Mouse (Mus musculus): ENCODE data around the gene Ovol1. TPM values are rescaled to one million over a fixed set of nuclear protein-coding genes. Genes with fewer than 3 reads are reported as not detected.

Gene Ovol1
- polyA plus RNA-seq, 1 experiment from 2014 or later: 12.3 TPM

DNA sequence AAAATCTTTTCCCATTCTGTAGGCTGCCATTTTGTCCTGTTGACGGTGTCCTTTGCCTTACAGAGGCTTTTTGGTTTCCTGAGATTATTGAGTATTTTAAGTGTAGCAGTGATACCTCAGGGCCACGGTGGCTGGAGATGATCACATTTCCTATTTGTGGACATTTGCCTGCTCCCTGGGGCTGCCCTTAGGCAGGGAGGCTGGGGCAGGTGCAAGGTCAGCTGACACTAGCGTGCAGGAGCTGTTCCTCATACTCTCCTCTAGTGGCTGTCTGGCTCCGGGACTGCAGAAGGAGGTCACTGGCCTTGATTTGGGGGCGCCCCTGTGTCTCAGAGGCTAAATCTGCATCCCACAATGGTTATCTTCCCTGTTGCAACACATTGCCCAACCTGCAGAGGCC lies 35.2 kb downstream of the Ovol1 start:
- ATAC-seq (replicated peaks; ENCODE audit: low FRiP score, low read depth): no peak
- Histone ChIP-seq H3K4me1 (replicated peaks; ENCODE audit: insufficient read depth, low read length) (no peaks in the 10 kb centered on the region), H3K4me3 (replicated peaks; ENCODE audit: low read depth, low read length) (no peak overlapping the region), H3K27ac (no peak overlapping the region), H3K36me3 (ENCODE audit: insufficient read depth, low read length) (no peaks in the 10 kb centered on the region), H3K27me3 (ENCODE audit: insufficient read depth, low read length) (no peaks in the 10 kb centered on the region), H3K4me2 (ENCODE audit: low read length) (no peak overlapping the region), H3K9me3 (replicated peaks; ENCODE audit: low read length) (no peaks in the 10 kb centered on the region), H3K9ac (ENCODE audit: low read depth, low read length) (no peak overlapping the region)
- TF ChIP-seq CTCF (IDR thresholded peaks at IDR 0.05; ENCODE audit: low read depth): no peak
- no peak for DNase-seq (ENCODE audit: low spot score)
- WGBS: 59% methylated on average over 5 of the region's 5 CpGs

DNA sequence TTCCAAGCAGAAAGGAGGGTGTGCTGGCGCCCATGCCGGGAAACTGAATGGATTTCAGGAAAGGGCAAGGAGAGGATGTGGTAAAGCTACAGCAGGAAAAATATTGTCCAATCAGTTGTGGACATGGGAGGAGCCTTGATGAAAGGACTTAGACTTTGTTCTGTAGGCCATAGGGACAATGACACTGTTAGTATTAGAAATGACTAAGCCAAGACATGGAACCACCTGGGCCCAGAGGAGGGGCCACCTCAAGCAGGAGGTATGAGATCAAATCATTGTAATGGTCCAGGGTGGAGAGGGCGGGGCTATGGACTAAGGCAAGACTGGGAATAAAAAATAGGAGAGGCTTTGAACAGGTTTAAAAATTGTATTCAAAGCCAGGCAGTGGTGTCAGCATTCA lies 41.7 kb downstream of the Ovol1 start:
- no peaks in the 10 kb centered on the region for H3K27me3 ChIP-seq (ENCODE audit: insufficient read depth, low read length)
- DNase-seq (ENCODE audit: low spot score) (no peak), ATAC-seq (replicated peaks; ENCODE audit: low FRiP score, low read depth) (no peak; the same call in 1 of the 2 replicates)
- H3K4me1 ChIP-seq (replicated peaks; ENCODE audit: insufficient read depth, low read length): no peaks in the 10 kb centered on the region
- no peaks in the 10 kb centered on the region for H3K9me3 ChIP-seq (replicated peaks; ENCODE audit: low read length)
- H3K4me3 ChIP-seq (replicated peaks; ENCODE audit: low read depth, low read length): no peak overlapping the region
- H3K27ac ChIP-seq: no peak overlapping the region
- no peak overlapping the region for H3K4me2 ChIP-seq (ENCODE audit: low read length)
- WGBS: 92% methylated on average over 3 of the region's 3 CpGs
- TF ChIP-seq CTCF (IDR thresholded peaks at IDR 0.05; ENCODE audit: low read depth): no peak
- no peaks in the 10 kb centered on the region for H3K36me3 ChIP-seq (ENCODE audit: insufficient read depth, low read length)
- H3K9ac ChIP-seq (ENCODE audit: low read depth, low read length): no peak overlapping the region

DNA sequence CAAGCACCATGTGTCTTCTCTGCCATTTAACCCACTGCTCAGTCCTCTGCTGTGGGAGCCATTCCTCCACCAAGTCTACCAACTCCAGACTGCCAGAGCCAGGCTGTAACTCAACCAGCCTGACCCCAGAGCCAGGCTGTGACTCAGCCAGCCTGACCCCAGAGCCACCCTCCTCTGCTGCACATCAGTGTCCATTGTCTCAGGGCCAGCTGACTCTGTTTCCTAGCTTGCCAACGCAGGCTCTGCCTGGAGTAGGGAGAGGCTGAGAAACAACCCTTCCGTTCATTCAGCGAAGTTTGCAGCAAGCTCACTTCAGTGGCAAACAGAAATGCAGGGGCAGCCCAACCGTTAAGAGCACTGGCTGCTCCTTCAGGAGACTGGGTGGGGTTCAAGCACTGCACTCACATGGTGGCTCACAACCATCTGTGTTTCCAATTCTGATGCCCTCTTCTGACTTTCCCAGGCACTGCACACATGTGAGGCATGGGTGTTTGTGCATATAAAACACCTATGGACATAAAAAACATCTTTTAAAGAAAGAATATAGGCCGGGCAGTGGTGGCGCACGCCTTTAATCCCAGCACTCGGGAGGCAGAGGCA lies 43.4 kb downstream of the Ovol1 start:
- Histone ChIP-seq H3K27ac (no peak overlapping the region), H3K9ac (ENCODE audit: low read depth, low read length) (no peak overlapping the region), H3K9me3 (replicated peaks; ENCODE audit: low read length) (no peaks in the 10 kb centered on the region), H3K4me3 (replicated peaks; ENCODE audit: low read depth, low read length) (no peak overlapping the region), H3K27me3 (ENCODE audit: insufficient read depth, low read length) (no peaks in the 10 kb centered on the region), H3K36me3 (ENCODE audit: insufficient read depth, low read length) (no peaks in the 10 kb centered on the region), H3K4me2 (ENCODE audit: low read length) (no peak overlapping the region), H3K4me1 (replicated peaks; ENCODE audit: insufficient read depth, low read length) (no peaks in the 10 kb centered on the region; the same call in 1 of the 2 replicates)
- peak; percentile 8; the same call in 1 of the 2 replicates for TF ChIP-seq CTCF (IDR thresholded peaks at IDR 0.05; ENCODE audit: low read depth)
- WGBS: 79% methylated on average over 8 of the region's 8 CpGs
- DNase-seq (ENCODE audit: low spot score) (peak; percentile 19), ATAC-seq (replicated peaks; ENCODE audit: low FRiP score, low read depth) (no peak)

DNA sequence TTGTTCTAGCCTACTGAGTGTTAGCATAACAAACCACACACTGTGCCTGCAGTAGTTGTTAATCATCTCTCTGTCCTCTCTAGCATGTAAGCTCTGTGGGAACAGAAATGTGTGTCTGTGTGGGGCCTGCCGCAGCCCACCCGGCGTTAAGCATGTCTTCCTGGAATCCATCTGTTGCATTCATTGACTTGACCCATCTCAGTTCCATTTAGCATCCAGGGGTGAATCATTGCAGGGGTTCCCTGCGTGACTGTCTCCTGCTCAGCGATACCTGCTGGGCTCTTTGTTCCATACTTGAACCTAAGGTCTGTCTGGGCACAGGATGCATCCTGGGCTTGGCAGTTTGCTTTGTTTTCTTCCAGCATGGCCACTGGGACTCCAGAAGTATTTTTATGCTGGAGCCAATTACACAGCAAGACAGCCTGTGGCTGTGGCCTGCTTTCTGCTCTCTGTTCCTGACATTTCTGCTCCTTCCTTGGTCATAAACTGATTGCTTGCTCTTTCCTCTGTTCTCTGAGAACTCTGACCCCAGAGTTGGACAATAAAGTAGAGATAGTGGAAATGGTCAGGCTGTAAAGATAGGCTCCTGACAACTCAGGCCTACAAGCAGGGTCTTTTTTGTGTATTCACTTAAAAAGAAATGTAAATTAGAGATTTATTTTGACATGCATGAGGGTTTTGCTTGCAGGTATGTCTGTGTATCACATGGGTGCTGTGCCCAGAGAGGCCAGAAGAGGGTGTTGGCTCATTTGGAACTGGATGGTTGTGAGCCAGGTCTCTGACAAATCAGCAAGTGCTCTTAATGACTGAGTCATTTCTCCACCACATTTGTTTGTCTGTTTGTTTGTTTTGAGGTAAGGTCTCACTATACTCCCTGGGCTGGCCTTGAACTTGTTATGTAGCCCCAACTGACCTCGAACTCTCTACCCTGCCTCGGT lies 44.3 kb downstream of the Ovol1 start:
- ATAC-seq (replicated peaks; ENCODE audit: low FRiP score, low read depth): no peak

DNA sequence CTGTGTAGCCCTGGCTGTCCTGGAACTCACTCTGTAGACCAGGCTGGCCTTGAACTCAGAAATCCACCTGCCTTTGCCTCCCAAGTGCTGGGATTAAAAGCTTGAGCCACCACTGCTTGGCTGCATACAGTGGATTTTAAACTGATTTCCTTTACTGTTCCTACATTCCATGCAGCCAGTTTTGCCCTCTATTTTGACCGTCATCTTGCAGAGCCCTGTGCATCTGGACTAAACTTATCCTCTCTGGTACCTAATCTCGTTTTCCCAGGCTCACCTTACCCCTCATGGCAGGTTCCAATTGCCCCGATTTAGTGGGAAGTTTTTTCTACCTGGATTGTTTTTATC lies 47.5 kb downstream of the Ovol1 start:
- no peaks in the 10 kb centered on the region for H3K9me3 ChIP-seq (replicated peaks; ENCODE audit: low read length)
- no peaks in the 10 kb centered on the region for H3K36me3 ChIP-seq (ENCODE audit: insufficient read depth, low read length)
- H3K4me2 ChIP-seq (ENCODE audit: low read length): no peak overlapping the region
- DNase-seq (ENCODE audit: low spot score) (no peak), ATAC-seq (replicated peaks; ENCODE audit: low FRiP score, low read depth) (no peak)
- 94% methylated on average over 3 of the region's 3 CpGs for WGBS
- H3K27me3 ChIP-seq (ENCODE audit: insufficient read depth, low read length): no peaks in the 10 kb centered on the region
- no peak overlapping the region for H3K4me3 ChIP-seq (replicated peaks; ENCODE audit: low read depth, low read length)
- H3K9ac ChIP-seq (ENCODE audit: low read depth, low read length): no peak overlapping the region
- no peak overlapping the region for H3K27ac ChIP-seq
- TF ChIP-seq CTCF (IDR thresholded peaks at IDR 0.05; ENCODE audit: low read depth): no peak
- H3K4me1 ChIP-seq (replicated peaks; ENCODE audit: insufficient read depth, low read length): peaks cover 6% of the 10 kb centered on the region; the same call in 1 of the 2 replicates

More for the DNA sequence above, 44.3 kb downstream of the Ovol1 start:
- Histone ChIP-seq H3K27ac (no peak overlapping the region), H3K36me3 (ENCODE audit: insufficient read depth, low read length) (no peaks in the 10 kb centered on the region), H3K4me1 (replicated peaks; ENCODE audit: insufficient read depth, low read length) (peaks cover 4% of the 10 kb centered on the region; the same call in 1 of the 2 replicates), H3K4me3 (replicated peaks; ENCODE audit: low read depth, low read length) (no peak overlapping the region), H3K4me2 (ENCODE audit: low read length) (no peak overlapping the region), H3K27me3 (ENCODE audit: insufficient read depth, low read length) (no peaks in the 10 kb centered on the region), H3K9ac (ENCODE audit: low read depth, low read length) (no peak overlapping the region), H3K9me3 (replicated peaks; ENCODE audit: low read length) (no peaks in the 10 kb centered on the region)
- 84% methylated on average over 7 of the region's 7 CpGs for WGBS
- DNase-seq (ENCODE audit: low spot score): no peak
- TF ChIP-seq CTCF (IDR thresholded peaks at IDR 0.05; ENCODE audit: low read depth): peak; percentile 34; the same call in 1 of the 2 replicates
